Mouse (Mus musculus): ENCODE results near the gene Car7.

The Car7 gene

DNA sequence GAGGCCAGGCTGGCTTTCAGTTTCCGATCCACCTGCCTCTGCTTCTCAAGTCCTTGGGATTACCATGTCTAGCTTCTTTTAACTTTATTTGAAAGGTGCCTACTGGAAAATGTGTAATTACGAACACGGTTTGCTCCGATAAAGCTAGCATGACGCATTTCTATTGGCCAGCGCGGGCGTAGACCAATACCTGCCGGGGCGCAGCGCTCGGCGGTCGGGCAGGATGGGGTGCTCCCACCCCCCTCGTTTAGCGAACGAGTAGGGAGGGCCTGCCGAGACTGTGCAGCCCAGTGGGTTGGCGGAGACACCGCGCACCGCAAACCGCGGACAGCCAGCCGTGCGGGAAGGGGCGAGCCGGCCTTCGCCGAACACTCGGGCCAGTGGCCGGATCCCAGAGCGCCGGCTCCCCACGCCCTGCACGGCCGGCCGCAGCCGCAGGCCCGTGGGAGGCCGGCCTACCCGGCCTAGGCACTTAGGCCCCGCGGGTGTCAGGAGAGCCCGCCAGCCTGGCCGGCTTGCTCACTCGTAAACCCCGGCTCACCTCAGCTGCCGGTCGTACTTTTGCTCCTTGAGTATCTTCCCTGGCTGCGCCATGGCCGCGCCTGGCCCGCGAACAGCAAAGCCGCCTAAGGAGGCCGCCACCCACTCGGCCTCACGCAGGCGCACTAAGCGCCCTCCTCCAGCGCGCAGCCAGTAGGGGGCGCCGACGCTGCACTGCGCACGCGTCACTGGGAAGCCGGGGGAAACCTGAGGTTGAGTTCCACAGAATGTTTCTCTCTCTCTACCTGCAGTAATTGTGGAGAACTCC lies at the start of gene Car7, which contains the start of gene Nae1:
Gene Car7 (plus strand): TSS at position 719 of the 808 bp plus-strand sequence.
Gene Nae1 (minus strand): TSS at position 667 of the 808 bp plus-strand sequence.
- in situ Hi-C loops (cut with MboI; ENCODE audit: low sequenced_read_pairs) = no loop called here

DNA sequence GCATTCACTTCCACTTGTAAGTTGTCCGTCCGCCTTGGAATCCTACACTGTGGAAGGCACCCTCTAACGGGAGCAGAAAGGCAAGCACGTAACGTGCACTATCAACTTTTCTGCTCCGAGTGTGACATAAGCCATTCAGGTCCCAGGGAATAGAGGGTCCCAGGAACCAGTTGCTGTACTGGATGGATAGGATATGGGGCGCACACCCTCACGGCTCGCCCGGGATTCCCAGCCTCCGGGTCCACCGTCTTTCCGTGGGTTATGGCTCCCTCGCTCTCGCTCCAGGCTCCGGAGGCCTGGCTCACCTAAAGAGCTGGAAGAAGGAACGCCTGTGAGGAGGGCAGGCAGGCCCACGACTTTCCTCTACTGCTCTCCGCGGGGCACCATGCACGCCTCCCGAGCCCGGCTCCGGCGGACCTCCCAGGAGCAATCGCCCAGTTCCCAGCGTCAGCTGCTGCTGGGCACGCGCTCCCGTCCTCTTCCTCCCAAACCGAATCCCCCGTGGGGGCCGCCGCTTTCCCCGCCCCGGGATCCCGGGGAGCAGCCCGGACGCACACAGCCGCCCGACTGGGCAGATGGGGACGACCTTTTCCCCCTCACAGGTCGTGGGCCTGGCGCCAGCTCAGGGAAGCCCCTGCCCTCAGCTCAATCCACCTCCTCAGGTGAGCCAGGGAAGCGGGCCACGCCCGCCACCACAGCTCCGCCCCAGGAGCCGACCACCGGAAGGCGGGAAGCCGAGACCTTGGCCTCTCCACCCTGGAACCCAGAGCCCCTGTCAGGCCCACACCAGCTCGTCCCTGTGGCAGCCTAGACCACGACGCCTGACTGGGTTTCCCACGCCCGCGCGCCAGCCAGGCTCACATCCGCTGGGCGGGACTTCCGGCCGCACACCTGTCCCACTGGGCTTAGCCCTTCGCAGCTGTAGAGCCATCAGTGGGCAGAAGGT lies 25.2 kb upstream of the Car7 start, which contains the start of gene Terb1:
Gene Terb1 (minus strand): TSS at position 850 of the 946 bp plus-strand sequence.
- in situ Hi-C loops (cut with MboI; ENCODE audit: low sequenced_read_pairs) = no loop called here

DNA sequence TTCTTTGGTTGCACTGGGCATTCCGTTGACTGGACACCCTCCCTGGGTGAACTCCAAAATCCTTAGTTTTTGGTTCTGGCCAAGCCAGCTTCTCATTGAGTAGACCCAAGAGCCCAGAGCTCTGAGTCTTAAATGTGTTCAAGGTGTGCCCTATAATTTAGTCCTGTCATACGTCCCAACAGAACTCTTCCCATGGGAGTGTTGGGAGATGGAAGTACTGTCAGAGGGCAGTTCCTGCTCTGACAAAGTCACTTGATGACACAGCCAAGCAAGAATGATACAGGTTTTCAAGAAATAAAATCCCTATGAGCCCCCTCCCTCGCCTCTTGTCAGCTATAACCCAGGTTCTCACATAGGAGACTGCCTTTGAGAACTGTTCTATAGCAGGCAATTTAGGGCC lies 24.4 kb upstream of the Car7 start:
- in situ Hi-C loops (cut with MboI; ENCODE audit: low sequenced_read_pairs) = no loop called here

DNA sequence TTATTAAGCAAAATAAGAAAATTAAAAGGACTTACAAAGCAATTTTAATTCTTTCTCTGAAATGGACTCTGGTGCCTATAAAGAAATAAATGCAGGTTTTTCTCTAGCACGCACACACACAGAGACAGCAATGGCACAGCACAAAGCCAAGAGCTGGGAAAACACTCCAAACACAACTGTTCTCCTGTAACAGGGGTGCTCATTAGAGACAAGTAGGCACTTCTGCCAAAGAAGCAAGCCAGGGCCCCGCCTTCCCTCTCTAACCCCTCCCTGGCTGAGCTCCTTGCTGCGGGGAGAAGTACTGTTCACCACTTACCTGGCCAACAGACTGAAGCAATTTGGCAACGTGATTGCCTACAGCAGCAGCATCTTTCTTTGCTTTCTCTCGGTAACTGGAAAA lies 16.6 kb upstream of the Car7 start:
- in situ Hi-C loops (cut with MboI; ENCODE audit: low sequenced_read_pairs) = no loop called here

DNA sequence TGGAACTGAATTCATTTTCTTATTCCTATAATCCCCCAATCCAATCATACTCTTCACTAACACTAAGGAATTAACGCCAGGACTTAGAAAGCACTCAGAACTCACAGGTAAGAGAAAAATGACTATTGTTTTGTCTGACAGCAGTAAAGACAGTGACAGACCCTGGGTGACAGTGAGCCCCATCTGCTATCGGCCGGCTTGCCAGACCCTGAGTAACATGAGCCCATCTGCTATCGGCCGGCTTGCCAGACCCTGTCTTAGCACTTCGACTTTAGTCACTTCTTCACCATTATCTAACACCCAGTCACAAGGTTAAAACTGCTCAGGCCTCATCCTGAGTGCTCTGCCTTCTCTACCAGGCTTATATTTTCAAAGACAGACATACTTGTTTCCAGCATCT lies 4.8 kb upstream of the Car7 start:
- in situ Hi-C loops (cut with MboI; ENCODE audit: low sequenced_read_pairs) = no loop called here

DNA sequence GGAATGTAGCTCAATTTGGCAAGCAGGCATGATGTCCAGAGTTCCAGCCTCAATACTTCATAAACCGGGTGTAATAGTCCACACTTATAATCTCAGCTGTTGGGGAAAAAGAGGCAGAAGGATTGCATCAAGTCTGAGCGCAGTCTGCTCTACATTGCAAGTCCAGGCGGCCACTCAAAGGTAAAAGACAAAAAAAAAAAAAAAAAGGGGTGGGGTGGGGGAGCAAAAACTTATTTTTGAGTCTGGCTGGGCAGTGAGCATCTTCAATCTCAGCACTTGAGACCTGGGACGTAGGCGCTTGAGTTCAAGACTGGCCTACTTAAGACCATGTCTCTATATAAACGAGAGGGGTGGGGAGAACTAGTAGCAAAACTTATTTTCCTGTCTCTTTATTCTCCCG lies 938 bp upstream of the Car7 start:
- in situ Hi-C loops (cut with MboI; ENCODE audit: low sequenced_read_pairs) = no loop called here

DNA sequence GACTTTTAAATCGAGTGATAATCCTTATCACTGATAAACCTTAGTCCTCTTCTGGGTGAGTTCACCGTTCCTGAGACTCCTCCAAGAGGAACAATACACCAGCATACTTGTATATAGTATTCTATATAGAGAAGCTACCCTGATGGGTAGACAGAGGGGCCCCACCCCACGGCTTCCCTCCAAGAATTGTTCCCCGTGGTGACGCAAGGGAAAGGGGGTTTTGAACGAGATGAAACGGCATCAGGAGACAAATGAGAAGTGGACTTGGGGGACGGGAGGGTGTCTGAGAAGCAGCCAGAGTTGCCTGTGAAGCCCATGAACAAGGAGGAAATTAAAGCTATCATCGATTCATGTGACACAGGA lies 271 bp downstream of the Car7 start:
- in situ Hi-C loops (cut with MboI; ENCODE audit: low sequenced_read_pairs) = no loop called here

DNA sequence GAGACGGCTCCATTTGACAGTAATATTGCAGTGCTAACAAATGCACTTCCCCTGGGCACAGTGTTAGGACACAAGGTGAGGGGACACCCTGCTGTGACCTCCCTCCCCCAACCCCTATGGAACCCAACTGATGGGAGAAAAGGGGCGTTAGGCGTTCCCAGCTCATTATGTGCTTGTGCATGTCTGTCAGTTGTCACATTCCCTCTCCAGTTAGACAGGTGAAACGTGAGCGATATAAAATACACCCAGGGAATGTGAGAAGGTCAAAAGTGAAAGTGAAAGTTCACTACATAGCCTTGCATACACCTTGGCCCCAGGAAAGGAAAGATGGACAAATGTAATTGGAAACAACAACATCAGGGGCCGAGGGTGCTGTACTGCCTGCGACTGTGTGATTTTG lies 889 bp downstream of the Car7 start:
- in situ Hi-C loops (cut with MboI; ENCODE audit: low sequenced_read_pairs) = no loop called here

DNA sequence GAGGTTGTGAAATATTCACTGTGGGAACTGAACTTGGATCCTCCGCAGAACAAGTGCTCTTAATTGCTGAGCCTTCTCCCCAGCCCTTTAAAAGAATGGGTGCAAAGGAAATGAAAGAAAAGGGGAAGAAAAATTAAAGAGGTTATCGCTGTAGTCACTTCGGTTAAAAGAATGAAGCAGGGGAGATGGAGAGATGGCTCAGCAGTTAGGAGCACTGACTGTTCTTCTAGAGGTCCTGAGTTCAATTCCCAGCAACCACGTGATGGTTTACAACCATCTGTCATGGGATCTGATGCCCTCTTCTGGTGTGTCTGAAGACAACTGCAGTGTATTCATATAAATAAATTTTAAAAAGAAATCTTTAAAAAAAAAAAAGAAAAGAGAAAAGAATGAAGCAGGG lies 1.5 kb downstream of the Car7 start:
- in situ Hi-C loops (cut with MboI; ENCODE audit: low sequenced_read_pairs) = no loop called here

DNA sequence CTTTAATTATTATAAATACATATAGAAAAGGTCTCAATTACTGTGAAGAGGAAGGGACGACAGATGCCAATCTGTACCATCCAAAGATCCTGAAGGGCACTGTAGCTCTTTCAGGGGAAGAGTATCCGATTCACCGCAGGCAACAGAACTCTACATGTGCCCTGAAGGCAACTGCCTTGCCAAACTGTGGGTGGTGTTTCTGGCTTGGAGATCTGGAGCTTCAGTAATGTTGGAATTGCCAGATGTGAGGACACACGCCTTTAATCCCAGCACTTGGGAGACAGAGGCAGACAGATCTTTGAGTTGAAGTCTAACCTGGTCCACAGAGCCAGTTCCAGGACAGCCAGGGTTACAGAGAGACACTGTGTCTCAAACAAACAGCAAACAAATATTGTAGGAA lies 4.4 kb downstream of the Car7 start:
- in situ Hi-C loops (cut with MboI; ENCODE audit: low sequenced_read_pairs) = no loop called here

DNA sequence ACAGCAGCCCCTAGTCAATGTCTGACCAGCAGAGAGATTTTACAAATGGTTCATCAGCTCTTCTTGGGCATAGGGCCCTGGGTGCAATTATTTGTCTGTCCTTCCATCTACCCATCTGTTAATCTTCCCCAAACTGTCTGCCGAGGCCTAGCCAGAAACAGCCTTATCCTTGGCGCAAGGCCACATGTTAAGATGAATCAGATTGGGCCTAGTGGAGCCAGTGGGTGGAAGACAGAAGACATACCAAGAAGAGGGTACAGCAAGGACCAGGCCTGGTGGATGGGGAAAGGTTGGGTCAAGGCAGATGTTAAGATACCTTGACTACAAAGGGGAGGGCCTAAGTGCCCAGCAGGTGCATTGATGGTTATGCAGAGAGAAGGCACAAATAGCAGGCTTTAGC lies 5.1 kb downstream of the Car7 start:
- in situ Hi-C loops (cut with MboI; ENCODE audit: low sequenced_read_pairs) = no loop called here

DNA sequence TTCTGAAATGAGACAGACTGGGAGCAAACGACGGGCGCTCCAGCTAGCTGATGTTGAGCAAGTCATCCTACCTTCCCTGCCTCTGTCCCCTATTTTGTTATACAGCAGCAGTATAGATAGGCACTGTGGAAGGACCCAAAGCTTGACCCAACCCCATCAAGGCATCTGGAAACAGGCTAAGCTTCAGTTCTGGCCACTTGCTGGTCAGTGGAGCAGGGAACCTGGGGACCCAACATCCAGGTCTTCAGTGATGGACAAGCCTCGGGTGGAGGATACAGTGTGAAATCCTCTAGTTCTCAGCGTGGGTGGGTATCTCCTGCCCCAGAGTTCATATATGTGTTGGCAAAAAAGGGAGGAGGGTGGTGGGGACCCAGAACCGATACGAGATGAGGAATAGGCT lies 5.7 kb downstream of the Car7 start:
- in situ Hi-C loops (cut with MboI; ENCODE audit: low sequenced_read_pairs) = no loop called here

DNA sequence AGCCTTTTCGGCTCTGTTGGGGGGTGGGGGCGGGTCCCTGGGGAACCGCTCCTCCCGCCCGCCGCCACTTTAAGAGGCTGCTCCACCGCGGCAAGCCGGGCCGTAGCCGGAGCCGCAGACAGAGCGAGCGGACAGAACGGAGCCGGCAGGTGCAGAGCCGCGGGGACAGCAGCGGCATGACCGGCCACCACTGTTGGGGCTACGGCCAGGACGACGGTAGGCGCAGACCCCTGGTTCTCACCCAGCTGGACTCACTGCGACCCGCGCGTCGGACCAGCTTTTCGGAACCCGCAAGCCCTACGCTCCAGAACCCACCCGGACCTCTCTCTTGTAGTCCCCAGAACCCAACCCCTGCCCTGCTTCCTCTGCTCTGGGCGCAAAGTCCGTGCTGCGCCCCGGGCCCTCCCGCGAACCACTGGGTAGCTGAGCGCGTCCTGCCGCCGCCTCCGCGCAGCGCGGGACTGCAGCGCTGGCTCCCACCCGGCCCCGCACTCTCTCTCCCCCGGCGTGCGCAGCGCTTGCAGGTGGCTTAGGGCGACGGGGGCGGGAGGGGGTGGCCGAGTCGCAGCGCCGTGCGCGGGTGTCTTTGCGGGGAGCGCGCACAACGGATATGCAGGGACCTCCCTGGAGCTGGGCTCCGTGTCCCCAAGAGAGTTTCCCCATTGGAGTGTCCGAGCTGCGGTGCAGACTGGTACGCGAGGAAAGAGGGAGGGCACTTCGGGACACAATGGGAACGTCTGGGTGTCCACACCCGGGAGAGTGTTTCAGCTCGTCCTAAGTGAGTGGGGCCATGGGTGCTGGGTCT lies 6.4 kb downstream of the Car7 start:
- in situ Hi-C loops (cut with MboI; ENCODE audit: low sequenced_read_pairs) = no loop called here

DNA sequence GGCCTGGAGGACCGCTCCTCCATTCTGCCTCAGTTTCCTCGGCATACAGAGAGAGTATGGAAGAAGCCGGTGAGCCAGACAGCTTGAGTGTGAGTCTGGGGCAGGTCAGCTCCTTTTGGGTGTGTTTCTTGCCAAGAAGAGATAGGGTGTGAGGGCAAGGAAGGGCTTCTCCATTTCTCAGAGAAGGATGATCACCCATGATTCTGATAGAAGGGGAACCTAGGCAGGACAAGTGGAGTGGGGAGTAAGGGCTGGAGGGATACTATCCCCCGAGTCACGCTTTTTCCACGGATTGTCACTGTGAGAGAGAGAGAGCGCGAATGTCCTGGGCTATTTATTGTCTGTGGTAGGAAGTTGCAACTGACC lies 7.0 kb downstream of the Car7 start:
- in situ Hi-C loops (cut with MboI; ENCODE audit: low sequenced_read_pairs) = no loop called here

DNA sequence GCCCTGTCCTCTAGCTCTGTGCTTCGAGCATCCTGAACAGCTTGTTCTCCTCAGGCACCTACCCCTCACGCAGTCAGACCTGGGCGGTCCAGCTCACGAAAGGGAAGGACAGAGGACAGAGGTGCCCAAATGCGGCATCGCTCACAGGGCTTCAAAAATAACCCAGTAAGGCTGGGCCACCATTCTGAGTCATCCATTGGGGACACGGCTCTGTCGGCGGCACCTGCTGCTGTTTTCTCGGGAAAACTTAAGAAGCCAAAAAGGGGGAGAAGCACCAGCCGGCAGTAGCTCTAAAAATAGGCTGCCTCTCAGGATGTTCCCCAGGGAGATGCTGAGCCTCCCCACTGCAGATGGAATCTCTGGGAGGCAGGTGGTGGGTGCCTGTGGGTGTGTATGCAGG lies 7.7 kb downstream of the Car7 start:
- in situ Hi-C loops (cut with MboI; ENCODE audit: low sequenced_read_pairs) = no loop called here

DNA sequence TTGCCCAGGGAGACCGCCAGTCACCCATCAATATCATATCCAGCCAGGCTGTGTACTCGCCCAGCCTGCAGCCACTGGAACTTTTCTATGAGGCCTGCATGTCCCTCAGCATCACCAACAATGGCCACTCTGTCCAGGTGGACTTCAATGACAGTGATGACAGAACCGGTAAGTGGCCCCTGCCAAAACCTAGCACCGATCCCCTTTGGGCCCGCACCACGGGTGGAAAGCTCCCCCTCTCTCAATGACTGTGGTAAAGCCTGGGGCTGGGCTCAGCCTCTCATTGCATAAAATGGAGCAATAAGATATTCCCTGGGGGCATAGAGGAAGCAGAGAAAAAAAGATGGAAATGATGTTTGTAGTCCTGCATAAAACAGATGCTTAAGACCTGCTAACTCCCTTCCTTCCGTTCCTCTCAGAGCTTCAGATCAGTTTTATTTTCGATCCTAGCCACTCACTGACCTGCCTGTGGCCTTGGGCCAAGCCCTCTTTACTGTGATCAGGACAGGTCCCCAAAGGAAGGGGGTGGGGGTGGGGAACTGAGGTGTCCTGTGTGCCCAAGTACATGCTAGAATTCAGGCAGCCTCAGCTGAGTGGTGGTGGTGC lies 9.1 kb downstream of the Car7 start:
- in situ Hi-C loops (cut with MboI; ENCODE audit: low sequenced_read_pairs) = no loop called here

DNA sequence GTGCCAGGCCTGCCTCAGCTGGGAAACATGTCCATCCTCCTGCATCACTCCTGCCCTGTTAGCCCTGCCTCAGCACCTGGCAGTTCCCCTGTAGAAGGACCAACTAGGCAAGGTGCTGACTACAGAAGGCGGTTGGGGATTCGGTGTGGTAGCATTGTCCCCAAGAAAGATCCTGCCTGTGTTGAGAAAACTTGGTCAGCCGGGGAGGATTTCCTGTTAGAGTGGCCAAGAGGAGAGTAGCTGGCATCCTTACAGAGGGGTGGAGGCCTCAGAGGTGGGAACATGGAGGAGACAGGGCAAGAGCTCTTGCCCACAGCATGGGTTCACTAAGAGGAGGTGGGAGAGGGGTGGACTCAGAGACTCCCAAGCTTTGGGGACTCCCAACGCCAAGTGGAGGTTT lies 20.7 kb downstream of the Car7 start:
- in situ Hi-C loops (cut with MboI; ENCODE audit: low sequenced_read_pairs) = no loop called here

DNA sequence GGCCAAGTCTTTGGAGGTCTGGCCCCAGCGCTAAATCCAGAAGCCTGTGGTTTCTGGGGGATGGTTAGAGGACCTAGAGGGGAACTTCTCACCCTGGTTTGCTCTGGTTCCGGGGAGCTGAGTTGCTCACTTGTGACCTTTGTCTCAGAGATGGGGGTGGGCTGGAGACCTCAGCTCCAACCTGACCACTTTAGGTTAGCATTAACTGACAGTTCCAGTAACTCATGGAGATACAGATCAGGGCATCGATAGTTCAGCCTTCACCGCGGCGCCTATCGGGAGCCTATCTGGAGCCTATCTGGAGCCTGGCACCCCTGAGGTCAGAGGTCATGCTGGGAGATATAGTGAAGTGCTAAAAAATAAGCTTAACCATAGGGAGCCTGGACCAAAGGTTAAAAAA lies 22.7 kb downstream of the Car7 start:
- in situ Hi-C loops (cut with MboI; ENCODE audit: low sequenced_read_pairs) = no loop called here

DNA sequence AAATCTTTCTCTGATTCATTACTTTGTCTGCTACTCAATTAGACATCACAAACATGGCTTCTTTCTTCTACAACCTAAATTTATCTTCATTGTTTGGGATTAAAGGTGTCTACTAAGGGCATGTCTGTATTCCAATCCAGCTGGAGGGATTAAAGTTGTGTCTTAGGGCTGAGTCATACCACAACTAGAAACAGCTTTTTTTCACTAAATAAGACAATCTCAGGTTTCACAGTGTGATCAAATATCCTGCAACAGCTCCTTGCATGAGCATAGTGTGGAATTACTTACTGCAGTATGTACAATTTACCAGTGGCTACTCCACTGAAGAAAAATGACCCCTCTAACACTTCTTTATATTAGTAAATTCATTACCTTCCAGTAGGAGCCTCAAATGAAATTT lies 26.2 kb downstream of the Car7 start:
- in situ Hi-C loops (cut with MboI; ENCODE audit: low sequenced_read_pairs) = no loop called here

DNA sequence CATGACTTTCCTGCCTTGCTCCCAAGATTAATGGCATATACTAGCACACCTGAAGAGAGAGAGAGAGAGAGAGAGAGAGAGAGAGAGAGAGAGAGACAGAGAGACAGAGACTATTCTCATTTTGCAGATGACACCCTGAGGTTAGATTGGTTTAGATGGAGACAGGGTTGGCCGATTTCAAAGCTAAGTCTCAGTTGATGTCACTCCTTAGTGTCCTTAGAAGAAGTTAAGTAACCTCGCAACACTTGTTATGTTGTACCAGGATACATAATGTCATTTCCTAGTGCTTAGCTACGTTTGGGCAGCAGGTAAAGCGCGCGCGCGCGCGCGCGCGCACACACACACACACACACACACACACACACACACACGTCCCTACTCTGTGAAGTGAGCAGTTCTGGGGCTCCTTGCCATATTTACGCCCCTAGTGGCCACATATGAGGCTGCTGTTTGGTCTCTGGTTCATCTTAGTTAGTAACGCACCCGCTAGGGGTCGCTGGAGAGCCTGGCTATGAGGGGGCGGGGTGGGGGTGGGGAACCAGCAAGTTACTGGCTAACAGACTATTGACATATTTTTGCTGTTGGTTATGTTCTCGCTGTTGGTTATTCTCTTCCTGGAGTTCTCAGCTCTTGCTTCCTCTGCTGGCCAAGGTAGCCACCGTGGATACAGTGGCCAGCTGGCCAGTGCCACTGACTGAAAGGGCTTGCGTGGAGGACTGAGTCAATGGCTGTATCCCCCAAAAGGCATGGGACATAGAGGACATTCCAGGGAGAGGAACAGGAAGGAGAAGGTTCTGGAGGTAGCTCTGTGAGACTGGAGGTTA lies 30.4 kb downstream of the Car7 start:
- in situ Hi-C loops (cut with MboI; ENCODE audit: low sequenced_read_pairs) = no loop called here

Measured in CH12F3 (cell line).